Mouse (Mus musculus): ENCODE results near the gene Acad10. TPM values are rescaled to one million over a fixed set of nuclear protein-coding genes. Genes with fewer than 3 reads are reported as not detected.
A peak's percentile ranks its signal among the peaks of the same experiment; 100 is the strongest.

The Acad10 gene
- polyA plus RNA-seq, 1 experiment, result 4.7 TPM

GRCm38 (mm10) chr5:121654526-121654925 lies 5.8 kb downstream of the Acad10 start:
- H3ac ChIP-seq (ENCODE audit: control insufficient read depth, insufficient read length), result no peak overlapping the region
- no peak for TF ChIP-seq MYOD1 (IDR thresholded peaks at IDR 0.05; ENCODE audit: control insufficient read depth in 1 of 3, insufficient read length in 2 of 3, low read depth in 2 of 3)
- no peak for TF ChIP-seq SRF (IDR thresholded peaks at IDR 0.05; ENCODE audit: control insufficient read depth, insufficient read length, low read depth)
- no peak for TF ChIP-seq MAX (IDR thresholded peaks at IDR 0.05; ENCODE audit: low read depth)
- no peak for TF ChIP-seq POLR2A (IDR thresholded peaks at IDR 0.05; ENCODE audit: insufficient read length, low read depth)
- no peak for TF ChIP-seq MYOG (IDR thresholded peaks at IDR 0.05; ENCODE audit: control insufficient read depth in 1 of 3, insufficient read depth in 1 of 3, insufficient read length in 2 of 3, low read depth in 2 of 3)
- TF ChIP-seq USF1 (IDR thresholded peaks at IDR 0.05; ENCODE audit: low read depth), result no peak
- TF ChIP-seq POLR2AphosphoS2 (IDR thresholded peaks at IDR 0.05; ENCODE audit: insufficient read length, low read depth), result no peak
- no peak for TF ChIP-seq TCF3 (IDR thresholded peaks at IDR 0.05; ENCODE audit: insufficient read length, low read depth)
- TF ChIP-seq REST (IDR thresholded peaks at IDR 0.05; ENCODE audit: insufficient read depth, insufficient read length), result no peak
- no peak for TF ChIP-seq E2F4 (IDR thresholded peaks at IDR 0.05; ENCODE audit: insufficient read depth)
- TF ChIP-seq TCF12 (IDR thresholded peaks at IDR 0.05; ENCODE audit: insufficient read depth, poor library complexity, severe bottlenecking), result no peak
- TF ChIP-seq CEBPB (IDR thresholded peaks at IDR 0.05; ENCODE audit: insufficient read depth, poor library complexity, severe bottlenecking), result no peak
- no peaks in the 10 kb centered on the region for H3K27me3 ChIP-seq (ENCODE audit: control insufficient read depth, insufficient read depth, insufficient read length)
- H3K4me3 ChIP-seq, result no peak overlapping the region
- H3K36me3 ChIP-seq (ENCODE audit: control insufficient read depth, insufficient read depth), result no peaks in the 10 kb centered on the region
- H3K4me2 ChIP-seq (ENCODE audit: low read depth), result no peak overlapping the region
- no peaks in the 10 kb centered on the region for H3K79me2 ChIP-seq (ENCODE audit: control insufficient read depth, insufficient read depth)

- H3K27me3 ChIP-seq (ENCODE audit: control insufficient read depth, insufficient read depth, insufficient read length), result no peaks in the 10 kb centered on the region
- no peak overlapping the region for H3K4me3 ChIP-seq
- no peak for TF ChIP-seq MYOG (IDR thresholded peaks at IDR 0.05; ENCODE audit: control insufficient read depth in 1 of 3, insufficient read depth in 1 of 3, insufficient read length in 2 of 3, low read depth in 2 of 3)
- TF ChIP-seq MAX (IDR thresholded peaks at IDR 0.05; ENCODE audit: low read depth), result no peak
- TF ChIP-seq REST (IDR thresholded peaks at IDR 0.05; ENCODE audit: insufficient read depth, insufficient read length), result no peak
- no peak for TF ChIP-seq POLR2A (IDR thresholded peaks at IDR 0.05; ENCODE audit: insufficient read length, low read depth)
- TF ChIP-seq TCF12 (IDR thresholded peaks at IDR 0.05; ENCODE audit: insufficient read depth, poor library complexity, severe bottlenecking), result no peak
- no peak for TF ChIP-seq E2F4 (IDR thresholded peaks at IDR 0.05; ENCODE audit: insufficient read depth)
- TF ChIP-seq MYOD1 (IDR thresholded peaks at IDR 0.05; ENCODE audit: control insufficient read depth in 1 of 3, insufficient read length in 2 of 3, low read depth in 2 of 3), result no peak
- no peak for TF ChIP-seq USF1 (IDR thresholded peaks at IDR 0.05; ENCODE audit: low read depth)
- TF ChIP-seq SRF (IDR thresholded peaks at IDR 0.05; ENCODE audit: control insufficient read depth, insufficient read length, low read depth), result no peak
- TF ChIP-seq POLR2AphosphoS2 (IDR thresholded peaks at IDR 0.05; ENCODE audit: insufficient read length, low read depth), result no peak
- TF ChIP-seq TCF3 (IDR thresholded peaks at IDR 0.05; ENCODE audit: insufficient read length, low read depth), result no peak
- no peak for TF ChIP-seq CEBPB (IDR thresholded peaks at IDR 0.05; ENCODE audit: insufficient read depth, poor library complexity, severe bottlenecking)
- no peaks in the 10 kb centered on the region for H3K36me3 ChIP-seq (ENCODE audit: control insufficient read depth, insufficient read depth)
- H3ac ChIP-seq (ENCODE audit: control insufficient read depth, insufficient read length), result no peak overlapping the region
- H3K79me2 ChIP-seq (ENCODE audit: control insufficient read depth, insufficient read depth), result no peaks in the 10 kb centered on the region
- peak overlapping the region; percentile 6 for H3K4me2 ChIP-seq (ENCODE audit: low read depth)
Observed at GRCm38 (mm10) chr5:121649134-121649533, 11.2 kb downstream of the Acad10 start.

- Histone ChIP-seq H3K36me3 (ENCODE audit: control insufficient read depth, insufficient read depth) (no peaks in the 10 kb centered on the region), H3K27me3 (ENCODE audit: control insufficient read depth, insufficient read depth, insufficient read length) (no peaks in the 10 kb centered on the region), H3ac (ENCODE audit: control insufficient read depth, insufficient read length) (no peak overlapping the region), H3K4me2 (ENCODE audit: low read depth) (no peak overlapping the region), H3K4me3 (no peak overlapping the region), H3K79me2 (ENCODE audit: control insufficient read depth, insufficient read depth) (no peaks in the 10 kb centered on the region)
- TF ChIP-seq E2F4 (IDR thresholded peaks at IDR 0.05; ENCODE audit: insufficient read depth), result no peak
- TF ChIP-seq POLR2AphosphoS2 (IDR thresholded peaks at IDR 0.05; ENCODE audit: insufficient read length, low read depth), result no peak
- no peak for TF ChIP-seq CEBPB (IDR thresholded peaks at IDR 0.05; ENCODE audit: insufficient read depth, poor library complexity, severe bottlenecking)
- TF ChIP-seq TCF3 (IDR thresholded peaks at IDR 0.05; ENCODE audit: insufficient read length, low read depth), result no peak
- TF ChIP-seq MAX (IDR thresholded peaks at IDR 0.05; ENCODE audit: low read depth), result no peak
- TF ChIP-seq REST (IDR thresholded peaks at IDR 0.05; ENCODE audit: insufficient read depth, insufficient read length), result no peak
- no peak for TF ChIP-seq SRF (IDR thresholded peaks at IDR 0.05; ENCODE audit: control insufficient read depth, insufficient read length, low read depth)
- no peak for TF ChIP-seq TCF12 (IDR thresholded peaks at IDR 0.05; ENCODE audit: insufficient read depth, poor library complexity, severe bottlenecking)
- TF ChIP-seq USF1 (IDR thresholded peaks at IDR 0.05; ENCODE audit: low read depth), result no peak
- no peak for TF ChIP-seq MYOD1 (IDR thresholded peaks at IDR 0.05; ENCODE audit: control insufficient read depth in 1 of 3, insufficient read length in 2 of 3, low read depth in 2 of 3)
- TF ChIP-seq POLR2A (IDR thresholded peaks at IDR 0.05; ENCODE audit: insufficient read length, low read depth), result no peak
- TF ChIP-seq MYOG (IDR thresholded peaks at IDR 0.05; ENCODE audit: control insufficient read depth in 1 of 3, insufficient read depth in 1 of 3, insufficient read length in 2 of 3, low read depth in 2 of 3), result no peak
Observed at GRCm38 (mm10) chr5:121639601-121640000, 20.7 kb downstream of the Acad10 start.

- no peak overlapping the region for H3K4me2 ChIP-seq (ENCODE audit: low read depth)
- TF ChIP-seq MAX (IDR thresholded peaks at IDR 0.05; ENCODE audit: low read depth), result no peak
- no peak for TF ChIP-seq MYOG (IDR thresholded peaks at IDR 0.05; ENCODE audit: control insufficient read depth in 1 of 3, insufficient read depth in 1 of 3, insufficient read length in 2 of 3, low read depth in 2 of 3)
- TF ChIP-seq POLR2AphosphoS2 (IDR thresholded peaks at IDR 0.05; ENCODE audit: insufficient read length, low read depth), result no peak
- TF ChIP-seq CEBPB (IDR thresholded peaks at IDR 0.05; ENCODE audit: insufficient read depth, poor library complexity, severe bottlenecking), result no peak
- TF ChIP-seq REST (IDR thresholded peaks at IDR 0.05; ENCODE audit: insufficient read depth, insufficient read length), result no peak
- TF ChIP-seq MYOD1 (IDR thresholded peaks at IDR 0.05; ENCODE audit: control insufficient read depth in 1 of 3, insufficient read length in 2 of 3, low read depth in 2 of 3), result no peak
- no peak for TF ChIP-seq E2F4 (IDR thresholded peaks at IDR 0.05; ENCODE audit: insufficient read depth)
- no peak for TF ChIP-seq TCF3 (IDR thresholded peaks at IDR 0.05; ENCODE audit: insufficient read length, low read depth)
- TF ChIP-seq TCF12 (IDR thresholded peaks at IDR 0.05; ENCODE audit: insufficient read depth, poor library complexity, severe bottlenecking), result no peak
- no peak for TF ChIP-seq POLR2A (IDR thresholded peaks at IDR 0.05; ENCODE audit: insufficient read length, low read depth)
- no peak for TF ChIP-seq SRF (IDR thresholded peaks at IDR 0.05; ENCODE audit: control insufficient read depth, insufficient read length, low read depth)
- no peak for TF ChIP-seq USF1 (IDR thresholded peaks at IDR 0.05; ENCODE audit: low read depth)
- no peaks in the 10 kb centered on the region for H3K79me2 ChIP-seq (ENCODE audit: control insufficient read depth, insufficient read depth)
- no peaks in the 10 kb centered on the region for H3K36me3 ChIP-seq (ENCODE audit: control insufficient read depth, insufficient read depth)
- H3ac ChIP-seq (ENCODE audit: control insufficient read depth, insufficient read length), result no peak overlapping the region
- H3K4me3 ChIP-seq, result no peak overlapping the region
- no peaks in the 10 kb centered on the region for H3K27me3 ChIP-seq (ENCODE audit: control insufficient read depth, insufficient read depth, insufficient read length)
Observed at GRCm38 (mm10) chr5:121637296-121637695, 23.0 kb downstream of the Acad10 start.

Data from myocyte (in vitro differentiated cells).